Mouse (Mus musculus) lung, adult 2 months (tissue): ENCODE results near the gene Rnf216.

Experiments used
- CTCF ChIP-seq: fragments of 200-500 bp; IDR thresholded peaks from 2 replicates; pipeline ENCODE4 v1.5.1; 2011; ENCODE audit warnings: mild to moderate bottlenecking, low read length, control low read depth; ENCODE audit not compliant: insufficient read depth
- POLR2A ChIP-seq: fragments of 200-500 bp; IDR thresholded peaks from 2 replicates; pipeline ENCODE4 v1.6.1; 2011; ENCODE audit warnings: low read depth, mild to moderate bottlenecking, control low read depth, low read length, borderline replicate concordance; ENCODE audit errors: extremely low read depth

- TF ChIP-seq CTCF (no peak), POLR2A (no peak)
Observed at GRCm38 (mm10) chr5:143038794-143039193, 74.0 kb downstream of the Rnf216 start.
